Mouse (Mus musculus) limb, embryonic 13.5 days (tissue): Measurements from ENCODE around the gene Polr3c. TPM values are rescaled to one million over a fixed set of nuclear protein-coding genes. Genes with fewer than 3 reads are reported as not detected.

ENCODE experiments used
- polyA plus RNA-seq: library from polyadenylated mRNA; unstranded; fragments of >200 nt; fragmentation: Nextera tagmentation; extraction: Ambion mirVana; gene quantifications from 2 replicates; pipeline ENCODE4 v1.2.1, GENCODE M21; 2015

The Polr3c gene
- polyA plus RNA-seq, 1 experiment from 2014 or later = 33.5 TPM

Other genes starting within 250 kb of the Polr3c start
- 10.3 and 10.6 TPM in 2 replicates for gene Hfe2, start 202.5 kb downstream of the Polr3c start, polyA plus RNA-seq
- 103 and 105 TPM in 2 replicates for gene Txnip, start 169.7 kb downstream of the Polr3c start, polyA plus RNA-seq
- 1.3 and 1.5 TPM in 2 replicates for gene Gm16253, start 150.6 kb downstream of the Polr3c start, polyA plus RNA-seq
- 48.8 and 55.6 TPM in 2 replicates for gene Polr3gl, start 133.4 kb downstream of the Polr3c start, polyA plus RNA-seq
- gene Ankrd34a, start 131.0 kb downstream of the Polr3c start, polyA plus RNA-seq = 3.0 and 3.1 TPM in 2 replicates
- gene Lix1l, start 126.5 kb downstream of the Polr3c start, polyA plus RNA-seq = 8.4 and 8.7 TPM in 2 replicates
- 156 and 157 TPM in 2 replicates for gene Rbm8a, start 97.7 kb downstream of the Polr3c start, polyA plus RNA-seq
- gene Pex11b, start 92.3 kb downstream of the Polr3c start, polyA plus RNA-seq = 61.8 and 63.3 TPM in 2 replicates
- 0.23 TPM in 2 replicates for gene Gm42957, start 92.2 kb downstream of the Polr3c start, polyA plus RNA-seq
- gene Itga10, start 82.0 kb downstream of the Polr3c start, polyA plus RNA-seq = 2.1 and 3.1 TPM in 2 replicates
- 0.87 and 1.2 TPM in 2 replicates for gene Ankrd35, start 57.5 kb downstream of the Polr3c start, polyA plus RNA-seq
- gene Pias3, start 31.2 kb downstream of the Polr3c start, polyA plus RNA-seq = 77.7 and 83.3 TPM in 2 replicates
- 13.8 TPM in 2 replicates for gene Nudt17, start 19.1 kb downstream of the Polr3c start, polyA plus RNA-seq
- 53.0 and 53.1 TPM in 2 replicates for gene Rnf115, start within 50 bp of the Polr3c start, polyA plus RNA-seq
- gene Pdzk1, start 101.7 kb upstream of the Polr3c start, polyA plus RNA-seq = not detected in 2 replicates
- 0.15 and 0.27 TPM in 2 replicates for gene Cd160, start 101.7 kb upstream of the Polr3c start, polyA plus RNA-seq
- gene Gja5, start 177.1 kb upstream of the Polr3c start, polyA plus RNA-seq = 27.7 and 28.0 TPM in 2 replicates
- gene Gpr89, start 177.7 kb upstream of the Polr3c start, polyA plus RNA-seq = 40.3 and 41.5 TPM in 2 replicates
- 0.03 TPM in 1 of 2 replicates, not detected in the other for gene Gja8, start 198.4 kb upstream of the Polr3c start, polyA plus RNA-seq